Mouse (Mus musculus): ENCODE results near the gene Crybb3. TPM values are rescaled to one million over a fixed set of nuclear protein-coding genes. Genes with fewer than 3 reads are reported as not detected.

Crybb3 gene
- total RNA-seq, 1 experiment = 1.2 TPM

DNA sequence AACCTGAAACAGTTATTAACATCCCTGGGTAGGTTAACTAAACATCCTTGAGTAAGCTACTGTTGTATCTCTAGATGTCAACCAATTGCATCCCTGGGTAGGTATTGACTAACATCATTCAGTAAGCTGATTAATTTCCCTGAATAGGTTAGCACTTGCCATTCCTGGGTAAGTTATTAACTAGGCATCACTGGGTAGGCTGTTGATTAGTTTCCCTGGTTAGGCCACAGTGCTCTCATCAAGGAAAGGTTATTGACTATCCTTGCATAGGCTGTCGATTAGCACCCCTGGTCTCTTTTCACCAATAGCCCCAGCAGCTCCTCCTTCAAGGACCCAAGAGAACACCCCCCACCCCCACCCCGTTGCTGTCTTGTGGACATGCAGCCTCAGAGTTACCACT lies 4.5 kb upstream of the Crybb3 start:
- H3K9me3 ChIP-seq (ENCODE audit: control insufficient read depth, insufficient read depth, low read depth, low read length) = no peaks in the 10 kb centered on the region
- no peak overlapping the region for H3K9ac ChIP-seq (ENCODE audit: insufficient read depth, low read depth, low read length, poor library complexity, severe bottlenecking)
- peaks cover 1 to 9% of the 10 kb centered on the region in 2 experiments; a peak in 1 of 4 replicates for H3K4me1 ChIP-seq (ENCODE audit: control insufficient read depth in 2 of 2, insufficient read depth in 2 of 2, low read length in 2 of 2, poor library complexity in 1 of 2)
- DNase-seq (ENCODE audit: low read depth, low spot score) = no peak
- in situ Hi-C loops (cut with MboI; ENCODE audit: low sequenced_read_pairs in 2 of 2, unreplicated experiment in 2 of 2) = no loop called here
- H3K27ac ChIP-seq (ENCODE audit: insufficient read depth, low read depth, low read length, poor library complexity, severe bottlenecking) = no peak overlapping the region
- TF ChIP-seq MAFK (IDR thresholded peaks at IDR 0.05; ENCODE audit: insufficient read depth, low read depth, low read length) (no peak), HCFC1 (IDR thresholded peaks at IDR 0.05; ENCODE audit: borderline replicate concordance, insufficient read depth, low read length) (no peak), ZNF384 (IDR thresholded peaks at IDR 0.05; ENCODE audit: low read depth, low read length) (no peak)
- H3K36me3 ChIP-seq (ENCODE audit: control insufficient read depth, insufficient read depth, low read length, poor library complexity, severe bottlenecking) = no peaks in the 10 kb centered on the region; the same call in 1 of the 2 replicates
- H3K4me3 ChIP-seq (ENCODE audit: insufficient read depth in 1 of 2, low read depth in 1 of 2, low read length in 2 of 2, poor library complexity in 1 of 2, severe bottlenecking in 1 of 2) = no peak overlapping the region

DNA sequence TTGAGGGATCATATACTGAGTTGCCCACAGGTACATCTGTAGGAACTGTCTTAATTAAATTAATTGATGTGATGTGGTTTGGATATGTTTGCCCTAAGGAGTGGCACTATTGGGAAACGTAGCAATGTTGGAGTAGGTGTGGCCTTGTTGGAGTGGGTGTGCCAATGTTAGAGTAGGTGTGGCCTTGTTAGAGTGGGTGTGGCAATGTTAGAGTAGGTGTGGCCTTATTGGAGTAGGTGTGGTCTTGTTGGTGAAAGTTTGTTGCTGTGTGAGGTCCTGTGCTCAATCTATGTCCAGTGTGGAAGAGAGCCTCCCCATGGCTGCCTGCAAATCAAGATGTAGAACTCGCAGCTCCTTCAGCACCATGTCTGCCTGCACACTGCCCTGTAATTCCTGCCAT lies 2.9 kb upstream of the Crybb3 start:
- H3K9ac ChIP-seq (ENCODE audit: insufficient read depth, low read depth, low read length, poor library complexity, severe bottlenecking) = no peak overlapping the region
- in situ Hi-C loops (cut with MboI; ENCODE audit: low sequenced_read_pairs in 2 of 2, unreplicated experiment in 2 of 2) = no loop called here
- TF ChIP-seq MAFK (IDR thresholded peaks at IDR 0.05; ENCODE audit: insufficient read depth, low read depth, low read length) (no peak), CHD2 (IDR thresholded peaks at IDR 0.05; ENCODE audit: low read depth, low read length) (no peak), HCFC1 (IDR thresholded peaks at IDR 0.05; ENCODE audit: borderline replicate concordance, insufficient read depth, low read length) (no peak), ZC3H11A (IDR thresholded peaks at IDR 0.05; ENCODE audit: borderline replicate concordance, low read depth, low read length) (no peak)
- peak; percentile 43 for DNase-seq (ENCODE audit: low read depth, low spot score)
- H3K9me3 ChIP-seq (ENCODE audit: control insufficient read depth, insufficient read depth, low read depth, low read length) = no peaks in the 10 kb centered on the region
- no peak overlapping the region for H3K27ac ChIP-seq (ENCODE audit: insufficient read depth, low read depth, low read length, poor library complexity, severe bottlenecking)
- no peaks in the 10 kb centered on the region for H3K36me3 ChIP-seq (ENCODE audit: control insufficient read depth, insufficient read depth, low read length, poor library complexity, severe bottlenecking)
- H3K4me3 ChIP-seq (ENCODE audit: insufficient read depth in 1 of 2, low read depth in 1 of 2, low read length in 2 of 2, poor library complexity in 1 of 2, severe bottlenecking in 1 of 2) = no peak overlapping the region
- H3K4me1 ChIP-seq (ENCODE audit: control insufficient read depth in 2 of 2, insufficient read depth in 2 of 2, low read length in 2 of 2, poor library complexity in 1 of 2) = peaks cover 1 to 2% of the 10 kb centered on the region in 2 experiments; a peak in 1 of 4 replicates

DNA sequence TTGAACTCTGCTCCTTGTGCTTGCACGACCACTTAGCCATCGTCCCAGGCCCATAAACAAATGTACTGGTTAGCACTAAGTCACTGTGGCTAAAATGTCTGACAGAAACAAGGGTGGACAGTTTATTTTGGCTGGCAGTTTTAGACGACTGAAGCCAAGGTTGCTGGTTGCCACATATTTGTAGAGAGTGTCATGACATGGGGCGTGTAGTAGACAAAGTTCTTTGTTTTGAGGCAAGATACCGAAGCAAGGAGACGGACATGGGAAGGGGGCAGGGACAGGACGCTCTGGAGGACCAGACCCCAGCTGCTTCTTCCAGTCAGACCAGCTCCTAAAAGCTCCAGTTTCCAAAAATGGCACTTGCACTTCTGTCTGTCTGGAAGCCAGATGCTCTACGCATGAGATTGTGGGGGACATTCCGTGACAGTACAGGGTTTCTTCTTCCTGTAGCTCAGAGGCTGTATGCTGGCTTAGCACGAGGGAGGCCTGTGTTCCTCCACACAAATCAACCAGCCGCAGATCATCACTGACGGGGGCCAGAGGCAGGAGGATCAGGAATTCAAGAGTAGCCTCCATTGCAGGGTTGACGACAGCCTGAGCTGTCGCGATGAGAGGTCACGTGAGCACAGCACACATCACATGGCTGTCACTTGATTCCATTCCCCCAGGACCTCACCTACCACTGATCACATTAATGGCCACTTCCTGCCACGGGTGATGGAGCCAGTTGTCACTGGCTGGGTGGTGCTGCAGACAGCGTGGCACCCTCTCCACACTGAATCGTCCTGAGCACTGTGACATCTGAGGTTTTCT lies 1.2 kb upstream of the Crybb3 start:
- DNase-seq (ENCODE audit: low read depth, low spot score) = no peak
- Histone ChIP-seq H3K9me3 (ENCODE audit: control insufficient read depth, insufficient read depth, low read depth, low read length) (no peaks in the 10 kb centered on the region), H3K27ac (ENCODE audit: insufficient read depth, low read depth, low read length, poor library complexity, severe bottlenecking) (no peak overlapping the region), H3K36me3 (ENCODE audit: control insufficient read depth, insufficient read depth, low read length, poor library complexity, severe bottlenecking) (no peaks in the 10 kb centered on the region), H3K9ac (ENCODE audit: insufficient read depth, low read depth, low read length, poor library complexity, severe bottlenecking) (no peak overlapping the region), H3K4me1 (ENCODE audit: control insufficient read depth in 2 of 2, insufficient read depth in 2 of 2, low read length in 2 of 2, poor library complexity in 1 of 2) (peaks cover 1 to 2% of the 10 kb centered on the region in 2 experiments; a peak in 1 of 4 replicates), H3K4me3 (ENCODE audit: insufficient read depth in 1 of 2, low read depth in 1 of 2, low read length in 2 of 2, poor library complexity in 1 of 2, severe bottlenecking in 1 of 2) (no peak overlapping the region)
- TF ChIP-seq ZC3H11A (IDR thresholded peaks at IDR 0.05; ENCODE audit: borderline replicate concordance, low read depth, low read length) (no peak), MAFK (IDR thresholded peaks at IDR 0.05; ENCODE audit: insufficient read depth, low read depth, low read length) (no peak), ZNF384 (IDR thresholded peaks at IDR 0.05; ENCODE audit: low read depth, low read length) (no peak), HCFC1 (IDR thresholded peaks at IDR 0.05; ENCODE audit: borderline replicate concordance, insufficient read depth, low read length) (no peak)
- in situ Hi-C loops (cut with MboI; ENCODE audit: low sequenced_read_pairs in 2 of 2, unreplicated experiment in 2 of 2) = no loop called here

DNA sequence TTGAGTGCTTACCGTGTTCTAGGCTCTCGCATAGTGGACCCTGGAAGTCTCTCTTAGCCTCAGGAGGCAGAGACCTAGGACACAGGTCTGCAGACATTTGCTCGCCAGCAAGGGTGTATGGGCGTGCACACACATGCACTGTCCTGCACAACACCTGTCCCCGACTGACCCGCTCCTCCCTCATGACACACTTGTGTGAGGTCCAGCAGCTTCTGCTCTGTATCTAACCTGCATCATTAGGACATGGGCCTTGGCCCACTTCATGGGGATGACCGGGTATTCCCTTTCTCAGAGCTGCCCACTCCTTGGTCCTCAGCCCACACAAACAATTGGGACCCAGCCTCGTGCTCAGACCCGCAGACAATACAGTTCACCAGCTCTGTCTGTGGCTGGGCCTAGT lies 364 bp downstream of the Crybb3 start:
- in situ Hi-C loops (cut with MboI; ENCODE audit: low sequenced_read_pairs in 2 of 2, unreplicated experiment in 2 of 2) = no loop called here
- H3K9me3 ChIP-seq (ENCODE audit: control insufficient read depth, insufficient read depth, low read depth, low read length) = no peaks in the 10 kb centered on the region
- no peak overlapping the region for H3K4me3 ChIP-seq (ENCODE audit: insufficient read depth in 1 of 2, low read depth in 1 of 2, low read length in 2 of 2, poor library complexity in 1 of 2, severe bottlenecking in 1 of 2)

More for the DNA sequence above, 364 bp downstream of the Crybb3 start:
- H3K4me1 ChIP-seq (ENCODE audit: control insufficient read depth in 2 of 2, insufficient read depth in 2 of 2, low read length in 2 of 2, poor library complexity in 1 of 2) = peaks cover 2% of the 10 kb centered on the region in 2 experiments; a peak in 1 of 4 replicates
- no peak overlapping the region for H3K27ac ChIP-seq (ENCODE audit: insufficient read depth, low read depth, low read length, poor library complexity, severe bottlenecking)
- no peaks in the 10 kb centered on the region for H3K36me3 ChIP-seq (ENCODE audit: control insufficient read depth, insufficient read depth, low read length, poor library complexity, severe bottlenecking)
- DNase-seq (ENCODE audit: low read depth, low spot score) = no peak
- TF ChIP-seq ZC3H11A (IDR thresholded peaks at IDR 0.05; ENCODE audit: borderline replicate concordance, low read depth, low read length) (no peak), ZNF384 (IDR thresholded peaks at IDR 0.05; ENCODE audit: low read depth, low read length) (no peak), MAFK (IDR thresholded peaks at IDR 0.05; ENCODE audit: insufficient read depth, low read depth, low read length) (no peak), CHD2 (IDR thresholded peaks at IDR 0.05; ENCODE audit: low read depth, low read length) (no peak), HCFC1 (IDR thresholded peaks at IDR 0.05; ENCODE audit: borderline replicate concordance, insufficient read depth, low read length) (no peak)
- H3K9ac ChIP-seq (ENCODE audit: insufficient read depth, low read depth, low read length, poor library complexity, severe bottlenecking) = no peak overlapping the region

Data from ES-E14 (cell line).